Mouse (Mus musculus): ENCODE measurements around the gene Nde1.

Nde1 gene

GRCm38 (mm10) chr16:14166490-14166889 is 3.4 kb downstream of the Nde1 start:
- DNase-seq: no peak

- no peak for DNase-seq
Measured at GRCm38 (mm10) chr16:14169706-14170105, 6.6 kb downstream of the Nde1 start.

- DNase-seq: no peak
Measured at GRCm38 (mm10) chr16:14178041-14178440, 15.0 kb downstream of the Nde1 start.

- DNase-seq: no peak
Measured at GRCm38 (mm10) chr16:14180163-14180733, 17.2 kb downstream of the Nde1 start.

- DNase-seq: no peak
Measured at GRCm38 (mm10) chr16:14182360-14182759, 19.3 kb downstream of the Nde1 start.

- DNase-seq: no peak
Measured at GRCm38 (mm10) chr16:14183856-14184255, 20.8 kb downstream of the Nde1 start.

GRCm38 (mm10) chr16:14185516-14185915 is 22.4 kb downstream of the Nde1 start:
- no peak for DNase-seq

- no peak for DNase-seq
Measured at GRCm38 (mm10) chr16:14194164-14194950, 31.3 kb downstream of the Nde1 start.

- DNase-seq: peak; percentile 60
Measured at GRCm38 (mm10) chr16:14195427-14195826, 32.4 kb downstream of the Nde1 start.

GRCm38 (mm10) chr16:14198798-14199197 is 35.7 kb downstream of the Nde1 start:
- no peak for DNase-seq

GRCm38 (mm10) chr16:14215156-14215555 is 52.1 kb downstream of the Nde1 start:
- no peak for DNase-seq

GRCm38 (mm10) chr16:14237100-14237723 is 74.1 kb downstream of the Nde1 start:
- peak; percentile 74 for DNase-seq

- no peak for DNase-seq
Measured at GRCm38 (mm10) chr16:14242059-14242458, 79.0 kb downstream of the Nde1 start.
